Mouse (Mus musculus): Measurements from ENCODE around the gene Ptma.

The Ptma gene

DNA sequence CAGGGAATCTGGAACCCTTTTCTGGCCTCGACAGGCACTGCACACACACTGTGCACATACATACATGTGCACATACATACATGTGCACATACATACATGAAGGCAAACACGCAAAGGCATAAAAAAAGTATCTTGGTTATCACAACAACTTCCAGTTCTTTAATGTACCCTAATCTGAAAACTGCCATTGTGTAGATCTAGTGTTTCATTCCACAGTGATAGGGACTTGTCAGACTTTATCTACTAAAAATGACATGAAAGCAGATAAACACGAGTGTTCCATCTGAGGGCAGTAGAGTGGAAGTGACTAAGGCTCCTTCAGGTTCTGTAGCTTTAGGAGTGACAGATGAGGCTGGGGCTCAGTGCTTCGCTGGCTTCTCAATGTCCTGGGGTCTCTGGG, 24.8 kb downstream of the Ptma start:
- DNase-seq (ENCODE audit: low read depth): no peak

DNA sequence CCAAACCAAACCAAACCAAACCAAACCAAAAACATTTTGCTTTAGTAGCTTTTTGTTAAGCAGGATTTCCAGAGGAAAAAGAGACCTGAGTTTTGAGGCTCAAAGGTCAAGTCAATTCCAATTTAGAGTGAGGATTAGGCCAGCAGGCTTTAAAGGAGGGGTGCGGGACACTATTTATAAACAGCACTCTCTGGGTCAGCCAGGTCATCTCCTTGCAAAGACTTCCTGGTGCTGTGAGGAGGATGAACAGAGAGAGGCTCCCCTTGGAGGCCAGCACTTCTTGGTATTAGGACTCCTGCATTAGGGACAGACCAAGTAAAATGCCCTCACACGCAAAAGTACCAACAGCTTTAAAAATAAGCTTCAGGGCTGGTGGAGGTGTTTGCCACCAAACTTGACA, 25.4 kb downstream of the Ptma start:
- DNase-seq (ENCODE audit: low read depth): no peak

DNA sequence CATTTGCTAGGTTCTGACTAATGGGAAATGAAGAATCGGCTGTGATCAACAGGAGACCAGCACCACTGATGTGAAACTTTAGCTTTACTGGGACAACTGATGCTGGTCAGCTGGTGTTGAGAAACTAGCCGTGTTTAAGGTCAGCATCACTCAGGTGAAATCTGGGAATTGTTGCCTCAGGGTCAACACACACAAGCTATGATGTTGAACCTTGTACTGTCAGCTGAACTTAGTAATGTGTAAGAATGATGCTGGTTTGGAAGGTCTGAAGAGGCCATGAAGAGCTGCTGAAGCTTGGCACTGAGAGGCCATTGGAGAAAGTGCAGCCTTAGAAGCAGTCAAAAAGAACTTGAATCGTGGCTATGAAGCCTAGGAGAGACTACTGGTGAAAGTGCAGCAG, 29.1 kb downstream of the Ptma start:
- DNase-seq (ENCODE audit: low read depth): no peak

DNA sequence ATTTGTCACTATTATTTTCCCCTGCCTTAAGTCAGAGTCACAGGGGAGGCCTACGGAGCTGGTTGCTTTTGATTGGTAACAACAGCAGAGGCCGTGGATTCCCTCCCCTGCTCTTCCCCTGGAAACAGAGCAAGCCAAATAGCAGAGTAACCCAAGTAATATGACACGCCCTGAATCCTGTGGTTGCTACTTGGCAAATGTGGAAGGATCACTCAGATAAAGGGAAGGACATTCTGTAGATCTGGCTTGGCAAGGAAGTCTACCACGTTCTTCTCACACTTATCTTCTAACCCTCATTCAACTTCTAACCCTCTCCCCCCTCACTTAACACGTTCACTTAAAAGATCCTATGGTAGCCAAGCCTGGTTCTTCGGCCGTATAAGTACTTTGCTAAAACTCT, 31.3 kb downstream of the Ptma start:
- no peak for DNase-seq (ENCODE audit: low read depth)

DNA sequence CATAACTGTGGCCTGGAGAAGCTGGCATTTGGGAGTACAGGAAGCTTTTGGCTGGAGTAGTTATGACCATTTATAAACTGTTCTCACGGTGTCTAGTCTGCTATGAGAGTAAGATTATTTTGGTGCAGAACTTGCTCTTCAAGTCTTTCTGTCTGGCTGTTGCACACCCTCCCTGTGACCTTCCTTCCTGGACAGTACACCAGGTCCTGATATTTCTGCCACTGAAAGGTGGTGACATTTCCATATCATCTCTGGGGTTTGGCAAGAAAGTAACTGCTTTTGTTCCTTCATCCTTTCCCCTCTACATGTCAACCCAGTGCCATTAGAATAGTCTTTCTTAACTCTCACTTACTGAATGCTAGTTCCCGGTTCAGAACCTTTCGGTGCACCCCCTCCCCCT, 32.7 kb downstream of the Ptma start:
- DNase-seq (ENCODE audit: low read depth): no peak

DNA sequence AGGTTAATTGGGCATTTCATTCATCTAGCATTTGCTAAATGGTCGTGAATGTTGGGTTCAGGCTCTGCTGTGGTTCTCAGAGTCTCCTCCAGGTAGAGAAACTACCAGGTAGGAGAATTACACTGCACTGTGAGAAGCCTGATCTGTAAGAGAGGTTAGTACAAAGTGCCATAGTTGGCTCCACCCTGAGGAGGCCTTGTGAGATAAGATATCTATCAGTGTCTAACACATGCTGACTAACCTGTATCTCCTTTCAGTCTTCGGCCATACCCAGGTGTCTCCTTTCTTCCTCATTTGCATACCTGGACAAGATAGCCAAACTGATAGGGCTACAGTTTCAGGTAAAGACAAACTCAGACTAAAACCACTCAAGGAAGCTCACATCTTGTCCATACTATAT, 36.1 kb downstream of the Ptma start:
- DNase-seq (ENCODE audit: low read depth): no peak

DNA sequence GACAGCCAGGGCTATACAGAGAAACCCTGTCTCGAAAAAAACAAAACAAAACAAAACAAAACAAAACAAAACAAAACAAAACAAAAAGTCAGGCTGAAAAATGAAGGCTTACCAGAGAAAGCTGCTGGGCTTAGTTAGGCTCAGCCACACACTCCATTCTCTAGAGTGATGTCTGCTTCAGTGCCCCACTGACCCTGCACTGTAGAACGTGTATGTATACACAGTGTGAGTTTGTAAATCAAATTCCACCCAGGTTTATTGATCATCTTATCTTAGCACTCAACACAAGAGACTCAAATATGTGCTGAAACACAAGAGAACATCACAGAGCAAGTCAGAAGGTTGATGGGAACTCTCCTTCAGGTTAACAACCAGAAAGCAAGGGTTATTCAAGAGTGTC, 41.9 kb downstream of the Ptma start:
- DNase-seq (ENCODE audit: low read depth): no peak

DNA sequence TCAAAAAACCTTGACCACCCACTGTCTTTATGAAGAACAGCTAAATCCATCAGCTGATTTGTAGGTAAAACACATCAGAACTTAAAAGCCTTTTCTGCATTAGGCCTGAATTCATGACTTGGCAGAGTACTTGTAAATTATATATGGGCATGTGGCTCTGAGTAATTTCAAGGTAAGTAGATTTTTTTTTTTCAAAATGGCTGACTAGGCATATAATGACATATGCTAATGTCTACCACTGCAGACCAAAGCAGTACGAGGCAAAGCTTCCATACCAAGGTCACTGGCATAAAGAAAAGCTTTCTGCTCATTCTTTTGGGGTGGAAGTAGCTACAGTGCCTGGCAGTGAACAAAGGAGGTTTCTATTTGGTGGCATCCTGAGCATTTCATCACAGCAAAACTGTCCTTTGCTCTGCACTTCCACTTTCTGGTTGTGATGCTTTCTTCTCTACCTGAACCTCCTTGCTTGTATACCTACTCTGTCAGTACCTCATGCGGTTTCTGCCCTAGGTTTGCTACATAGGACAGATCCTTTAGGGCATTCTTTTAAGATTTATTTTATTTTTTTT, 42.9 kb downstream of the Ptma start:
- DNase-seq (ENCODE audit: low read depth): no peak

DNA sequence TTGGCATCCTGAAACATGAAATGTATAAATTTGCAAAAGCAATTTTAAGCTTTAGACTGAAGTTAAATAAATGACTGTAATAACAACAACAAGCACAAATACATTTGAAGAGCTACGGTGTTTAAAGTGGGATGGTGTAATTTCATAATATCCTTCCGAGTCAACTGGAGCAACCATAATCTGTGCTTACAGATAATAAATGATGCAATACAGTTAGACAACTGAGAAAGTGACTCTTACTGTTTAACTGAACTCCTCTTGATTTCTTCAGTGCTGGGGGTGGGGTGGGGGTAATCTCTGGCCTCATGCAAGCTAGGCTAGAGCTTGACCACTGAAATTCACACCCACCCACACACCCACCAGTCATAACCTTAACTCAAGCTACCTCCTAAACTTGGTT, 44.9 kb downstream of the Ptma start:
- DNase-seq (ENCODE audit: low read depth): no peak

DNA sequence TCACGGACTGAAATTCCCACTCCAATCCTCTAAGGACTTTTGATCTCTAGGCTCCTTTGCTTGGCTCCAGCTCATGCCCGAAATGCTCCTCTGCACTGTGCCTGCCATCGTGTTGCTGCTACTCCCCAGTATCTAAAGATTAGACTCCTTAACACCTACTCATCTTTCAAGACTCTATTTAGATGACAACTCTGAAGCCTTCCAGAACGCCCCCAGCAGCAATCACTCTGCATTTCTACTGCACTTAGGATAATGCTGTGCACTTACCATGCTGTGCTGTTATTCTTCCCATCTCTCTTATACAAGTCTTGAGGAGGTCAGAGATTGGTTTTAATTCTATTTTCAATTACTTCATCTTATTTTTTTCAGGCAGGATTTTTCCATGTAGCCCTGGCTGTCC, 45.4 kb downstream of the Ptma start:
- DNase-seq (ENCODE audit: low read depth): no peak

Data from c-Kit-positive CD71-negative TER-119-negative erythroid progenitor cells, embryonic 14.5 days (primary cell).